Mouse (Mus musculus) neural tube, embryonic 13.5 days (tissue): ENCODE data around the gene 2310030G06Rik. TPM values are rescaled to one million over a fixed set of nuclear protein-coding genes. Genes with fewer than 3 reads are reported as not detected.

Experiments
- ATAC-seq: fragments of 200-750 bp; cut with Nextera tagmentation; 2 replicates; pipeline ENCODE4 v1.8.0; 2017; ENCODE audit warnings: low read depth, mild to moderate bottlenecking, moderate TSS enrichment, moderate library complexity
- H3K27ac ChIP-seq: fragments of 300-500 bp; sonication (generic); replicated peaks from 2 replicates; pipeline ENCODE4 v1.5.1; 2015; ENCODE audit warnings: moderate library complexity, mild to moderate bottlenecking, inconsistent platforms
- H3K27me3 ChIP-seq: fragments of 300-500 bp; sonication (generic); 2 replicates; pipeline ENCODE4 v1.6.1; 2015; ENCODE audit warnings: mild to moderate bottlenecking, inconsistent platforms
- H3K36me3 ChIP-seq: fragments of 300-500 bp; sonication (generic); 2 replicates; pipeline ENCODE4 v1.6.1; 2015; ENCODE audit warnings: mild to moderate bottlenecking, inconsistent platforms
- H3K4me1 ChIP-seq: fragments of 300-500 bp; sonication (generic); replicated peaks from 2 replicates; pipeline ENCODE4 v1.6.1; 2015; ENCODE audit warnings: inconsistent platforms
- H3K4me2 ChIP-seq: fragments of 300-500 bp; sonication (generic); 2 replicates; pipeline ENCODE4 v1.6.1; 2015; ENCODE audit warnings: inconsistent platforms, mild to moderate bottlenecking, moderate library complexity
- H3K4me3 ChIP-seq: fragments of 300-500 bp; sonication (generic); 2 replicates; pipeline ENCODE4 v1.5.1; 2015; ENCODE audit warnings: mild to moderate bottlenecking, inconsistent platforms
- H3K9ac ChIP-seq: fragments of 300-500 bp; sonication (generic); 2 replicates; pipeline ENCODE4 v1.6.1; 2015; ENCODE audit warnings: moderate library complexity, mild to moderate bottlenecking, inconsistent platforms
- H3K9me3 ChIP-seq: fragments of 300-500 bp; sonication (generic); 2 replicates; pipeline ENCODE4 v1.6.1; 2016; ENCODE audit warnings: inconsistent platforms
- WGBS: fragments of 180-500 bp; shearing (Covaris S2); methylation state at CpG from one replicate; pipeline ENCODE4 v1.1.7; 2015; 5-methylcytosine and 5-hydroxymethylcytosine counted together
- polyA plus RNA-seq: library from polyadenylated mRNA; unstranded; fragments of >200 nt; fragmentation: Nextera tagmentation; extraction: Ambion mirVana; gene quantifications from 2 replicates; pipeline ENCODE4 v1.2.1, GENCODE M21; 2015

Gene 2310030G06Rik
- 1.7 and 2.3 TPM in 2 replicates for polyA plus RNA-seq

DNA sequence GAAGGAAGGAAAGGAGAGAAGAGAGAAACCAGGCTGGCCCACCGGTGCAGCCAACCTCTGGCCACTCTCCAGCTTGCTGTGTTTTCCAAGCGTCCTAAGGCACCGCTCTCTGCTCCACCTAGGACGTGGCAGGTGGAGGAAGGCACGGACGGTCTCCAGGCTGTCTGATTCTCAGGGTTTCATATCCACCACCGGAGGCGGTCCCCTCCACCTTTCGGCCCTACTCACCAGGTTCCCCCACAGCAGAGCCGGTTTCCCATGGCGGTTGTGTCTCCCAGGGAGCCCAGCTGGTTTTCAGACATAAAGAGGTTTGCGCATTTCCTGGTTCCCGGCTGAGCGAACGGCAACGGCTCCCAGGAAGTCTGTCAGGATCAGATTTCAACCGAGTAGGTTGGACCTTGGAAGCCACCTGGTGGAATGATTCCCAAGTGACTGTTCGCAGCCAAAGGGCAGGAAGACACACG, at the start of gene 2310030G06Rik:
TSS of gene 2310030G06Rik (minus strand) at position 323 of the 464 bp plus-strand sequence.
- H3K27me3 ChIP-seq: peaks cover 8% of the 10 kb centered on the region
- peak within 1 kb of the TSS; percentile 66 for H3K9ac ChIP-seq
- peak within 1 kb of the TSS; percentile 61 for H3K4me2 ChIP-seq
- H3K36me3 ChIP-seq: no peaks in the 10 kb centered on the region
- no peaks in the 10 kb centered on the region for H3K9me3 ChIP-seq
- no peak within 1 kb of the TSS for H3K27ac ChIP-seq
- WGBS: 2% methylated on average over 19 of the region's 19 CpGs
- ATAC-seq: no peak; the same call in 1 of the 2 replicates
- peaks cover 13% of the 10 kb centered on the region for H3K4me1 ChIP-seq
- H3K4me3 ChIP-seq: peak within 1 kb of the TSS; percentile 36

DNA sequence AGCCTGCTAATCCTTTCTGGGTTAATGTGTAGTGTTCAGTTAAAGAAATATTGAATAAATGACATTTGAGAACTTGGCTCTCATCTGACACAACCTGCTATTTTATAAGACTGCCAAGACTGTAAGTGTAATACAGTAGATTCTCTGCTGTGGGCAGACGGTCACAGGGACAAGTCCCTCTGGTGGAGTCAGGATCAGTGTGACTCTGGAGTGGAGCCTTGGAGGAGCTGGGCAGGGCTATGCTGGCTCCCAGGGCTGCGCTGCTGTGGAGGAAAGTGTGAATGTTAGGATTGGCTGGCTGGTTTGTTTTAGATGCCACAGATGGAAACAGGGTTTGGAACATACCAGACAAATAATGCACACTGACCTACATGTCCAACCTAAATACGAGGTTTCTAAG, 48.9 kb upstream of the 2310030G06Rik start:
- H3K4me1 ChIP-seq: no peaks in the 10 kb centered on the region
- H3K9me3 ChIP-seq: no peaks in the 10 kb centered on the region
- H3K4me2 ChIP-seq: no peak overlapping the region
- no peak overlapping the region for H3K27ac ChIP-seq
- peaks cover 61% of the 10 kb centered on the region for H3K36me3 ChIP-seq
- no peak overlapping the region for H3K4me3 ChIP-seq
- ATAC-seq: no peak
- WGBS: 89% methylated on average over 3 of the region's 3 CpGs
- H3K27me3 ChIP-seq: no peaks in the 10 kb centered on the region
- no peak overlapping the region for H3K9ac ChIP-seq

DNA sequence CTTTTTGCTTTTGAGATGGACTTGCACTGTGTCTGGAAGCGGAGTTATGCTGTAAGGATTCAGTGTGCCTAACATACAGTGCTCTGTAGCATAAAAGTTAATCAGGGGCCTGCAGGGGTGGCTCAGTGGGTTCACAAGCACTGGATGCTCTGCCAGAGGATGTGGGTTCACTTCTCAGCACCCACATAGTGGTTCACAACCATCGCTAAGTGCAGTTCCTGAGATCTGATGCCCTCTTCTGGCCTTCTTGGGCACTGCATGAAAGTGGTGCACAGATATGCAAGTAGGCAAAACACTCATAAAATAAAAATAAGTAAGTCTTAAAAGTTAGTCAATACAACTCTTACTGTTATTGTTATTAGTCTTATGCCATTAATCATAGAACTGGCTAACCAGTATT, 35.8 kb upstream of the 2310030G06Rik start:
- H3K4me3 ChIP-seq: no peak overlapping the region
- no peak overlapping the region for H3K9ac ChIP-seq
- no peak overlapping the region for H3K27ac ChIP-seq
- no peak for ATAC-seq
- peaks cover 82% of the 10 kb centered on the region for H3K36me3 ChIP-seq
- no peaks in the 10 kb centered on the region for H3K27me3 ChIP-seq
- H3K4me1 ChIP-seq: no peaks in the 10 kb centered on the region; the same call in 1 of the 2 replicates
- H3K4me2 ChIP-seq: no peak overlapping the region
- 76% methylated on average over 2 of the region's 2 CpGs for WGBS
- H3K9me3 ChIP-seq: no peaks in the 10 kb centered on the region

DNA sequence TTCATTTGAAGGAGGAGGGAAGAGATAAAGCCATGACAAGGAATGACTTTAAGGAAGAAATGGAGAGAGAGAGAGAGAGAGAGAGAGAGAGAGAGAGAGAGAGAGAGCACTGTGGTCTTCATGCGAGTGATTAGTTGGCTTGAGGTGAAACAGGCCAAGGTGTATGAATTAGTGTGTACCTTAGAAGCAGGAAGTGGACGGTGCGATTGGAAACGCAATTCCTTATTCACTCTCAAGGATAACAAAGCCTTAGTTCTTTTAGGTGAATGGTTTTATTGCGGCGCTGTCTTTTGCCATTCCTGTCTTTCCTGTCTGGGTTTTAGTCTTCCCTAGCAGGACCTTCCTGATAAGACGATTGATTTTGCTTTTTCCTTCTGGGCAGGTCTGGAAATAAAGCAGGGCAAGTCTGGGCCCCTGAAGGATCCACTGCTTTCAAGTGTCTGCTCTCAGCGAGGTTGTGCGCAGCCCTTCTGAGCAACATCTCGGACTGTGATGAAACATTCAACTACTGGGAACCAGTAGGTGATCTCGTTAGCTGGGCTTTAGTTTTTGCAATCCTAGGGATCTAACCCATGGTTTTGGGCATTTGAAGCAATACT, 29.9 kb upstream of the 2310030G06Rik start:
- H3K4me2 ChIP-seq: peak overlapping the region; percentile 85
- no peaks in the 10 kb centered on the region for H3K27me3 ChIP-seq
- no peaks in the 10 kb centered on the region for H3K9me3 ChIP-seq
- H3K4me1 ChIP-seq: peaks cover 29% of the 10 kb centered on the region
- H3K9ac ChIP-seq: peak overlapping the region; percentile 91
- H3K36me3 ChIP-seq: peaks cover 40% of the 10 kb centered on the region
- WGBS: 60% methylated on average over 11 of the region's 11 CpGs
- H3K27ac ChIP-seq: peak overlapping the region; percentile 94
- ATAC-seq: no peak
- peak overlapping the region; percentile 65 for H3K4me3 ChIP-seq

DNA sequence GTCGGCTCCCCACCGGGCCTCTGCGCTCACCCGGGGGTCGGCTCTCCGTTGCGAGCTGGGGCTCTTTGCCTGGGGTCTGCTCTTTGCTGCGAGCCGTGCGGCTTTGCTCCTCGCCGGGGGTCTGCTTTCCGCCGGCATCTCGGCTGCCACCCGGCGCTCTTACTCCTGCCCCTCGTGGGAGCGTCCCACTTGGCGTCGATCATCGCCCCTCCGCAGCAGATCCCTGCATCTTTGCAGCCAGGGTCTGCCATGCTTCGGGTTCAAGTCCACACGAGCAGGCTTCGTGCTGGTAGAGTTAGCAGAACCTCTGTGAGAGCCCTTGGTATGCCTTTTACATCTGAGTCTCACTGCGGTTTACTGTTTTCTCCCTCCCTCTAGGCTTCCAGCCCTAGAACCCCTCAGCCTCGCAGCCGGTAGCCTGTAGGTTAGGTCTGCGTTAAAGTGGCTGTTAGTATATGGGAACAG, 29.4 kb upstream of the 2310030G06Rik start:
- Histone ChIP-seq H3K4me3 (peak overlapping the region; percentile 65), H3K4me1 (peaks cover 29% of the 10 kb centered on the region), H3K36me3 (peaks cover 34% of the 10 kb centered on the region), H3K27me3 (no peaks in the 10 kb centered on the region), H3K27ac (peak overlapping the region; percentile 94), H3K9ac (peak overlapping the region; percentile 91), H3K4me2 (peak overlapping the region; percentile 85), H3K9me3 (no peaks in the 10 kb centered on the region)
- ATAC-seq: peak; percentile 68
- WGBS: under 1% methylated on average over 30 of the region's 30 CpGs

DNA sequence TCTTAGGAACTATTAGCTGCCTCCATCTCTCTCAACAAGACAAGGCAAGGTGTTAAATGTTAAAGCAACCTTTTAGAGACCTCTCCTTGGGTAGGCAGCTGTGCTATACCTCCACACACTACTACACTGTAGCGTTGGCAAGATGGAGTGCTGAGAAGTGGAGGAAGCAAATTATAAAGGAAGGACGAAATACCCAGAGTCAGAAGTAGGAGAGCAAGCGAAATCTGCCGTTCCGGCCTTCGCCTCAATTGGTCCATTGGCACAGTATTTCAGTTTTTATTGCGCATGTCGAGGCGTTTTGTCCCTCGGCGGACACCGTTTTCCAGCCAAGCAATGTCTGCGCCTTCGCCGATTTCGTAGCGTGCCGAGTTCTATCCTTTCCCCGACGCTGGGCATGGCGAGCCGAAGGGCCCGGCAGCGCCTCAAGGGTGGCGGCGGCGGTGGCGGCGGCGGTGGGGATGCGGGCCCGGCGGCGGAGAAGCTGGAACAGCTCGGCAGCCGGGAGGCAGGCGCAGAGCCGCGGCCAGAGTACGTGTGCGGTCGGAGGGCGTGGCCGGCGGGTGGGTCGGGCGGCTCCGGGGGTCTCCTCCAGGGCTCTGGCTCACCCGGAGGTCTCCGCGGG, 28.8 kb upstream of the 2310030G06Rik start, which contains the start of the genes Alg9 and 1110032A03Rik:
TSS of gene Alg9 (plus strand) at position 29 of the 622 bp plus-strand sequence.
TSS of gene 1110032A03Rik (minus strand) at position 530 of the 622 bp plus-strand sequence.
- ATAC-seq: peak; percentile 84
- H3K36me3 ChIP-seq: peaks cover 28% of the 10 kb centered on the region
- peak within 1 kb of the TSS; percentile 85 for H3K4me2 ChIP-seq
- no peaks in the 10 kb centered on the region for H3K27me3 ChIP-seq
- H3K4me3 ChIP-seq: peak within 1 kb of the TSS; percentile 65
- peak within 1 kb of the TSS; percentile 94 for H3K27ac ChIP-seq
- peak within 1 kb of the TSS; percentile 91 for H3K9ac ChIP-seq
- peaks cover 29% of the 10 kb centered on the region for H3K4me1 ChIP-seq
- no peaks in the 10 kb centered on the region for H3K9me3 ChIP-seq
- under 1% methylated on average over 44 of the region's 51 CpGs for WGBS

DNA sequence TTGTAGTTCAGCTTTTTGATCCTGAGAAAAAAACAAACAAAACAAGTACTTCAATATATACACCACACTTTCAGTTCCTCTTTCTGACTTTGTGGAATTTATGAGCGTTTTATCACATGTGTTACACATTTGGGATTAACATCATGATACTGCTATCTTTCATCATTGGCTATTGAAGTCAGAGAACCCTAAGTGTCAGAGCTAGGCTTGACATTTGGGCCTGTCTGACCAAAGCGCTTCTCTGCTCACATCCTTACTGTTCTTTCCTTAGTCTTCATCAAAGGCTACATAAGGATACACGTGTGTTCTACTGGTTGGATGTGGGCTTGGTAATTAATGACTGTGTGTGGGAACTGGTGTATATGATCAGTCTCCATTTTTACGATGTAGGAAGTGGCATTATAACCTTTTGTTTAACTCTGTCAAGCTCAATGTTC, 27.7 kb upstream of the 2310030G06Rik start:
- Histone ChIP-seq H3K27ac (peak overlapping the region; percentile 94), H3K4me2 (peak overlapping the region; percentile 85), H3K4me1 (peaks cover 34% of the 10 kb centered on the region), H3K27me3 (no peaks in the 10 kb centered on the region), H3K9ac (peak overlapping the region; percentile 91), H3K36me3 (peaks cover 18% of the 10 kb centered on the region), H3K4me3 (peak overlapping the region; percentile 65), H3K9me3 (no peaks in the 10 kb centered on the region)
- no peak for ATAC-seq
- 78% methylated on average over 4 of the region's 4 CpGs for WGBS

DNA sequence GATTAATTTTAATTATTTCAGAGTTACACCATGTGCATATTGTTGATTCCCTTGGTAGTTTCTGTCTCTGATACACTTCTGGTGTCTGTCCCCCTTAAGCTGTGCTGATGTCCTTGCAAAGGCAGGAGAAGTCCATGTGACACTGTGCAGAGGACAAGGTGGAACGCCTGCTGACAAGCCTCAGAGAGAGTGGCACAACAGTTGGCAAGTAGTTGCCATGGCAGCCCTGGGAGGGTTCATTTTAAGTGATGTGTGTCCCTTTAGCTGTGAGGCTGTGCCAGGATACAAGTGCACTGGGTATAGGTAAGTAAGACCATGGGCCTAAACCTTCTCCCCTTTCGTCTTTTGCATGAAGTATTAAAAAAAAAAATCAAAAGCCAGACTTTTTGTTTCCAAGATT, 23.7 kb upstream of the 2310030G06Rik start:
- no peaks in the 10 kb centered on the region for H3K9me3 ChIP-seq
- H3K27me3 ChIP-seq: no peaks in the 10 kb centered on the region
- H3K4me3 ChIP-seq: no peak overlapping the region
- peaks cover 35% of the 10 kb centered on the region for H3K4me1 ChIP-seq
- H3K27ac ChIP-seq: no peak overlapping the region
- WGBS: 85% methylated on average over 2 of the region's 2 CpGs
- no peak for ATAC-seq
- H3K4me2 ChIP-seq: no peak overlapping the region
- peaks cover 11% of the 10 kb centered on the region for H3K36me3 ChIP-seq
- H3K9ac ChIP-seq: peak overlapping the region; percentile 26; the same call in 1 of the 2 replicates

DNA sequence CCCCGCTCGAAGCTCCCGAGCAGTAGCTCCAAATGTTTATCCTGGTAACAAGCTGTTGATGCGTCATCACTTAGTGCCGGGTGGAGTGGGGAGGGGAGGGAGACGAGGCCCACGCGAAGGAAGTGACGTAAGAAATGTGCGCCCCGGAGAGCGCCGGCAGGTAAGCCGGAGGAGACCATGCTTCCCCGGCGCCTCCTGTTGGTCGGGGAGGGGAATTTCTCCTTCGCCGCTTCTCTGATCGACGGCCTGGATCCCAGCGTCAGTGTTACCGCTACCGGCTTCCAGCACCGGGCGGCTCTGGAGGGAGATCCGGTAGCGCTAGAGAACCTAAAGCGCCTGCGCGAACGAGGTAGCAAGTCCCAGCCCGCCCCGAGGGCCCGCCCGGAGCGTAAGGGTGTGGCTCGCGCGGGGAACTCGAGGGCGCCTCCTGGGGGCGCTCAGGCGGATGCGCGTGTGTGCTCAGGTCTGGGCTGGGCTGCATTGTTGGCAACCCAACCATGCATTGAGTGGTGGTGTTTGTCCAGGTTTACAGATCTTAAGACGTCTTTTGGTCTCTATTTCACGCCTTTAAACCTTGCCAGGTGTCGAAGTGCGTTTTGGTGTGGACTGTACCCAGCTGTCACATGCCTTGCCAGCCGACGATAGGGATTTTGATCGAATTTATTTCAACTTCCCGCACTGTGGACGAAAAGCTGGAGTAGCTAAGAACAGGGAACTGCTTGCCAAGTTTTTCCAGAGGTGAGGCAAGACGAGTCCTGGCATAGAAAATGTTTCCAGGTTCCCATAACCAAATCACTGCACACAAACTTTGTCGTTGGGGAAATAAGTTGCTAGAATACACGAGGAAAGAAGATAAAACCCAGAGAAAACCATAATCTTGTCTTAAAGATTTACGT, 22.0 kb upstream of the 2310030G06Rik start, which contains the start of gene Fdxacb1:
TSS of gene Fdxacb1 (plus strand) at position 130 of the 896 bp plus-strand sequence.
- WGBS: 5% methylated on average over 59 of the region's 59 CpGs
- peaks cover 11% of the 10 kb centered on the region for H3K36me3 ChIP-seq
- peak within 1 kb of the TSS; percentile 92 for H3K27ac ChIP-seq
- H3K4me3 ChIP-seq: peak within 1 kb of the TSS; percentile 62
- peak; percentile 96 for ATAC-seq
- peaks cover 19% of the 10 kb centered on the region for H3K4me1 ChIP-seq
- no peaks in the 10 kb centered on the region for H3K27me3 ChIP-seq
- peak within 1 kb of the TSS; percentile 72 for H3K4me2 ChIP-seq
- peak within 1 kb of the TSS; percentile 81 for H3K9ac ChIP-seq
- H3K9me3 ChIP-seq: no peaks in the 10 kb centered on the region

DNA sequence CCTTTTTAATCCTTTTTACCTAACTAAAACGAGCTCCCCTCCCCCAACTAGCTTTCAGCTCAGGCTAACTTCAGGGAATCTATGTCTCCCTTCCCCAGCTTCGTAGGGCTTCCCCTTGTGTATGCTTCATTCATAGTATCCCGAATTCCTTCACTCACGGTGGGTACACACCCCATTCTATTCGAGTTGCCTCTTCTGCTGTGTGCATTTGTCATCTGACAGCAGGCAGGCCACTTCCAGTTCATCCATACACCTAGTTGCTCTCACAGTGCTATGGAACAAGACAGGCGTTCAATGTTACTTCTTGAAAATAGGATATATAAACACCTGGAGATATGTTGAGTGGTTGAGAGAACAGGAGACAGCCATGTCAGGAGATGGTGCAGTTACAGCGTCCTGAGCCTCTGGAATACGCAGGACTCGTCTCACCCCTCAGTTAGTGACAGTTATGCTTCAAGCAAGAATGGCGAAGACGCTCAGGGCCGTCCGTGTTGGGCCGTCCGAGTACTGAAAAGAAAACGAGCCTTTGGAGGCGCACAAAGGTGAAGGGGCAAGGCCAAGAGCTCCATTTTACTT, 21.3 kb upstream of the 2310030G06Rik start:
- no peaks in the 10 kb centered on the region for H3K27me3 ChIP-seq
- peaks cover 11% of the 10 kb centered on the region for H3K36me3 ChIP-seq
- H3K27ac ChIP-seq: peak overlapping the region; percentile 92
- H3K9me3 ChIP-seq: no peaks in the 10 kb centered on the region
- peak overlapping the region; percentile 72 for H3K4me2 ChIP-seq
- peak; percentile 71 for ATAC-seq
- WGBS: 7% methylated on average over 17 of the region's 17 CpGs
- H3K4me3 ChIP-seq: peak overlapping the region; percentile 62
- peaks cover 19% of the 10 kb centered on the region for H3K4me1 ChIP-seq
- peak overlapping the region; percentile 81 for H3K9ac ChIP-seq

DNA sequence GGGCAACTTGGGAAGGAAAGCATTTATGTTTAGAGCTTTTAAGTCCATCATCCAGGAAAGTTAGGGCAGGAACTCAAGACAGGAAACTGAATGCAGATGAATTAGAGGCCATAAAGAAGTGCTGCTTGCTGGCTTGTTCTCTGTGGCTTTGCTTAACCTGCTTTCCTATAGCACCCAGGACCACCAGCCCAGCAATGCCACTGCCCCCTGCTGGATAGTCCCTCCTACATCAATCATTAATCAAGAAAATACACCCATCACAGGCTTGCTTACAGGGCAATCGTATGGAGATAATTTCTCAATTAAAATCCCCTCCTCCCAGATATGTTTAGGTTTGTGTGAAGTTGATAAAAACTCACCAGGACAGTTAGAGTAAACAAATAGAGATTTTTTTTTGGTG, 17.0 kb upstream of the 2310030G06Rik start:
- no peak for ATAC-seq

More for the DNA sequence above, 17.0 kb upstream of the 2310030G06Rik start:
- H3K4me3 ChIP-seq: no peak overlapping the region
- H3K36me3 ChIP-seq: no peaks in the 10 kb centered on the region; the same call in 1 of the 2 replicates
- peaks cover 9% of the 10 kb centered on the region for H3K4me1 ChIP-seq
- WGBS: 74% methylated on average over 1 of the region's 1 CpGs
- H3K4me2 ChIP-seq: no peak overlapping the region
- H3K27me3 ChIP-seq: no peaks in the 10 kb centered on the region
- H3K9me3 ChIP-seq: no peaks in the 10 kb centered on the region
- no peak overlapping the region for H3K27ac ChIP-seq
- H3K9ac ChIP-seq: no peak overlapping the region
